Mouse (Mus musculus) splenic B cell, adult 2 months (primary cell): ENCODE results near the gene Plpp3.

ENCODE experiments used
- DNase-seq: peaks from one replicate; pipeline ENCODE4 v3.0.0-alpha.2; 2011; ENCODE audit warnings: low read depth, low spot score
- H3K27me3 ChIP-seq: 2 replicates; pipeline ENCODE4 v1.6.1; 2012; ENCODE audit warnings: mild to moderate bottlenecking, low read length, moderate library complexity, mixed read lengths; ENCODE audit not compliant: control insufficient read depth, poor library complexity, insufficient read depth, severe bottlenecking
- H3K36me3 ChIP-seq: 2 replicates; pipeline ENCODE4 v1.6.1; 2012; ENCODE audit warnings: mild to moderate bottlenecking, low read length, moderate library complexity, mixed read lengths; ENCODE audit not compliant: control insufficient read depth, poor library complexity, insufficient read depth, severe bottlenecking

Gene Plpp3

GRCm38 (mm10) chr4:105169093-105169571 is 12.0 kb downstream of the Plpp3 start:
- peak; percentile 23 for DNase-seq
- Histone ChIP-seq H3K27me3 (no peaks in the 10 kb centered on the region), H3K36me3 (no peaks in the 10 kb centered on the region)

- no peak for DNase-seq
- Histone ChIP-seq H3K36me3 (no peaks in the 10 kb centered on the region), H3K27me3 (no peaks in the 10 kb centered on the region)
These were observed 13.0 kb downstream of the Plpp3 start for GRCm38 (mm10) chr4:105169826-105170810.

- Histone ChIP-seq H3K27me3 (no peaks in the 10 kb centered on the region), H3K36me3 (no peaks in the 10 kb centered on the region)
These were observed 13.8 kb downstream of the Plpp3 start for GRCm38 (mm10) chr4:105170811-105171401.

GRCm38 (mm10) chr4:105171432-105171831 is 14.3 kb downstream of the Plpp3 start:
- Histone ChIP-seq H3K27me3 (no peaks in the 10 kb centered on the region), H3K36me3 (no peaks in the 10 kb centered on the region)
- DNase-seq, result no peak

More at GRCm38 (mm10) chr4:105170811-105171401, 13.8 kb downstream of the Plpp3 start:
- DNase-seq, result no peak

- Histone ChIP-seq H3K36me3 (no peaks in the 10 kb centered on the region), H3K27me3 (no peaks in the 10 kb centered on the region)
- DNase-seq, result no peak
These were observed 17.6 kb downstream of the Plpp3 start for GRCm38 (mm10) chr4:105174778-105175177.

- Histone ChIP-seq H3K27me3 (no peaks in the 10 kb centered on the region), H3K36me3 (no peaks in the 10 kb centered on the region)
- DNase-seq, result no peak
These were observed 18.3 kb downstream of the Plpp3 start for GRCm38 (mm10) chr4:105175255-105176035.

- peak; percentile 3 for DNase-seq
- no peaks in the 10 kb centered on the region for H3K27me3 ChIP-seq
- H3K36me3 ChIP-seq, result no peaks in the 10 kb centered on the region
These were observed 24.0 kb downstream of the Plpp3 start for GRCm38 (mm10) chr4:105181014-105181658.

- Histone ChIP-seq H3K27me3 (no peaks in the 10 kb centered on the region), H3K36me3 (no peaks in the 10 kb centered on the region)
- DNase-seq, result no peak
These were observed 24.6 kb downstream of the Plpp3 start for GRCm38 (mm10) chr4:105181659-105182167.

GRCm38 (mm10) chr4:105182249-105182648 is 25.1 kb downstream of the Plpp3 start:
- DNase-seq, result no peak
- Histone ChIP-seq H3K27me3 (no peaks in the 10 kb centered on the region), H3K36me3 (no peaks in the 10 kb centered on the region)

GRCm38 (mm10) chr4:105184490-105184889 is 27.3 kb downstream of the Plpp3 start:
- no peak for DNase-seq
- H3K27me3 ChIP-seq, result no peaks in the 10 kb centered on the region
- no peaks in the 10 kb centered on the region for H3K36me3 ChIP-seq

- no peaks in the 10 kb centered on the region for H3K36me3 ChIP-seq
- DNase-seq, result no peak
These were observed 27.8 kb downstream of the Plpp3 start for GRCm38 (mm10) chr4:105184924-105185323.

GRCm38 (mm10) chr4:105186654-105187053 is 29.5 kb downstream of the Plpp3 start:
- H3K27me3 ChIP-seq, result no peaks in the 10 kb centered on the region
- no peaks in the 10 kb centered on the region for H3K36me3 ChIP-seq
- DNase-seq, result no peak

More at GRCm38 (mm10) chr4:105184924-105185323, 27.8 kb downstream of the Plpp3 start:
- no peaks in the 10 kb centered on the region for H3K27me3 ChIP-seq

- H3K36me3 ChIP-seq, result no peaks in the 10 kb centered on the region
- H3K27me3 ChIP-seq, result no peaks in the 10 kb centered on the region
- no peak for DNase-seq
These were observed 30.7 kb downstream of the Plpp3 start for GRCm38 (mm10) chr4:105187873-105188272.

GRCm38 (mm10) chr4:105188801-105189200 is 31.7 kb downstream of the Plpp3 start:
- no peaks in the 10 kb centered on the region for H3K36me3 ChIP-seq
- DNase-seq, result no peak

More at GRCm38 (mm10) chr4:105188801-105189200, 31.7 kb downstream of the Plpp3 start:
- no peaks in the 10 kb centered on the region for H3K27me3 ChIP-seq
